Mouse (Mus musculus): ENCODE results near the gene Cdh22. TPM values are rescaled to one million over a fixed set of nuclear protein-coding genes. Genes with fewer than 3 reads are reported as not detected.

Gene Cdh22
- total RNA-seq, 2 experiments from 2014 or later = 50.3 to 58.7 TPM

DNA sequence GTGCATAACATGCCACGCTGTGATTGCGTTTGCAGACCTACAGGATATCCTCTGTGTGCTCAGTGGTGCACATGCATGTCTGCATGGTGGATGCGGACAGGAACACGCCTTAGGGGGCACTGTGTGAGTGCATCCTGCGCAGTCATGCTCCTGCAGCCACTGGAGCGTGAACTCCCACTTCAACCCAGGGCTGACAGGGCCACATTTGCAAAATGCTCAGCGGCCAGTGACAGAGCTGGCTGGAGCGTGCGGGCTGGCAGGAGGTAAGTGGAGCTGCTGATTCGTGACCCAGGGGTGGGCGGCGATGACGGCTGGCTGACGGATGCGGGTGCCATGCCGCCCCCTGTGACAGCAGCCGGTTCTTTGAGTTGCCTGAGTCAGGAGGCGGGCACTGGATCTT, 128.1 kb downstream of the Cdh22 start:
- intact Hi-C loops (cut with DNase I) = no loop called here
- DNase-seq (ENCODE audit: low spot score in 2 of 2) = no peak

- peak in 1 of 2 experiments; percentile 24 for DNase-seq (ENCODE audit: low spot score in 2 of 2)
- intact Hi-C loops (cut with DNase I) = no loop called here
These were observed 129.1 kb downstream of the Cdh22 start for GRCm38 (mm10) chr2:165105513-165106079.

DNA sequence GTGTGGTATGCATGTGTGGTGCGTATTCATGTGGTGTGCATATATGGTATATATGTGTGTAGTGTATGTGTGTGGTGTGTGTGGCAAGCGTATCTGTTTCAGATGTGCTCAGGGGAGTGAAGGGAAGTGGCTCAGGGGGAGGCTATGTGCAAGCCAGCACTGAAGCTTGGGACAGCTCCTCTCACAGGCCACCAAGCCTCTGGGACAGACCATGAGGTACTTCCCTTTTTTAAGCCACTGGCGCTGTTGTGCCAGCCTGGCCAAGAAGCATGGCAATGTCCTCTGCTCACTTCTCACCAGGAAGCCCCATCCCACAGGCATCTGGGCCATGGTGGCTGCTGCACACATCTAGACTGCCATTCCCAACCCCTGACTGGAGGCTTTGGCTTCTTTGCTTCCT, 131.7 kb downstream of the Cdh22 start:
- intact Hi-C loops (cut with DNase I) = no loop called here
- DNase-seq (ENCODE audit: low spot score in 2 of 2) = no peak

- DNase-seq (ENCODE audit: low spot score in 2 of 2) = no peak
- intact Hi-C loops (cut with DNase I) = no loop called here
These were observed 133.9 kb downstream of the Cdh22 start for GRCm38 (mm10) chr2:165100749-165101148.

GRCm38 (mm10) chr2:165098861-165099260, 135.8 kb downstream of the Cdh22 start:
- intact Hi-C loops (cut with DNase I) = no loop called here
- DNase-seq (ENCODE audit: low spot score in 2 of 2) = no peak

- intact Hi-C loops (cut with DNase I) = no loop called here
- no peak for DNase-seq (ENCODE audit: low spot score in 2 of 2)
These were observed 138.3 kb downstream of the Cdh22 start for GRCm38 (mm10) chr2:165096367-165096766.

GRCm38 (mm10) chr2:165092393-165092792, 142.3 kb downstream of the Cdh22 start:
- DNase-seq (ENCODE audit: low spot score in 2 of 2) = no peak
- intact Hi-C loops (cut with DNase I) = no loop called here

DNA sequence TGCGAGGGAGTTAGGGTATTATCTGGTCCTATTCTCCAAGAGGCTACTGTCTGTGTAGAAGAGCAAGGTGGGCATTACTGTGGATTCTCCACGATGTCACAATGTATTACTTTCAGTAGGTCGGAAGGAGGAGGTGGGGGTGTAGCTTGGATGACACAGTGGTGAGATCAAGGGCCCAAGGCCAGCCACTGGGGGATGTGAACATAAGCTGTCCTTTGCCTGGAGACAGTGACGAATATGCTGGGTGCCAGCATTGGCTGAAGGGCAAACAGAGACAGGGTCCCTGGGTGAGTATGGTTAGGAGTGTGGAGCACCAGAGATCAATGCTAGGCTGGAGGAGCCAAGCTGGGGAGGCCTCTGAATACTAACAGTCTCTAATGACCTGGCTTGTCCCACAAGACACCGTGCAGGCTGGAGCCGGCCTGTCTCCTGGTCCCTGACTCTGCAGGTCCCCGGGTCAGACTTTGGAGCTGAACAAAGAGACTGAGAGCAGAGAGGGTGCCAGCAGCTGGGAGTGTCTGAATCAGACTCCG, 143.2 kb downstream of the Cdh22 start:
- intact Hi-C loops (cut with DNase I) = no loop called here
- DNase-seq (ENCODE audit: low spot score in 2 of 2) = no peak

DNA sequence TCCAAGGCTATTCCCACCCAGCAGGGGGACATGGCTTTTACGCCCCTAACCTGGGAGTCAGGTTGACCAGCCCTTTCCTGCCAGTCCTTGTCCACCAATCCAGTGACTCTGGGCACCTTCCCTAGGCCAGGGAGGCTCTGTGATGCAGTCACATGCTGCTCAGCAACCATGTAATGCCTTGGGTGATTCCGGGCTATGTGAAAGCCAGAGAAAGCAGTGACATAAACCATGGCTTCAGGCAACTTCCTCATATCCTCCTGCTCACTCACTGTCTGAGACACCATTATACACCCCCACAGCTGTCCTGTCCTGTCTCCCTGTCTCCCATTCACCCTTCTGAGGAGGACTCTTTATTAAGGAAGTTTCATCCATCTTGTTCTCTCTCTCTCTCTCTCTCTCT, 144.0 kb downstream of the Cdh22 start, which contains the start of gene 1700025C18Rik:
Gene 1700025C18Rik, minus strand, starts transcription at position 101 of the 400 bp plus-strand sequence.
- intact Hi-C loops (cut with DNase I) = no loop called here
- no peak for DNase-seq (ENCODE audit: low spot score in 2 of 2)

- intact Hi-C loops (cut with DNase I) = no loop called here
- no peak for DNase-seq (ENCODE audit: low spot score in 2 of 2)
These were observed 145.2 kb downstream of the Cdh22 start for GRCm38 (mm10) chr2:165089470-165089869.

DNA sequence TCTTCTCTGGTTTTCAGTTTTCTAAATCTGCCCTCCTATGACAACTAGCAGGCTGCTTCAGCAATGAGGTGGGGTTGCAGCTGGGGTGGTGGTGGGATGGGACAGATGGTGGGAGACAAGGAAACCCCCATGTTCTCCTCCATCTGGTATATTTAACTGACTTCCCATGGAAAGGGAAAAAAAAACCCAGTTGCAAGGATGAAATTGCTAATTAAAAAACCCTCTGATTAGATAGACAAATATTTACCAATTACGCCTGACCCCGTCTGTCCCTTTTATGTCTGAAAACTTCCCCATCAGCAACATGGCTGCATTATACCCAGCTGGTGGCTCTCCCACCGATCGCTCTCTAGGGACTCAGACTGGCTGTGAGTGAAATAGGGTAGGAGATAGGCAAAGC, 148.0 kb downstream of the Cdh22 start:
- no peak for DNase-seq (ENCODE audit: low spot score in 2 of 2)
- intact Hi-C loops (cut with DNase I) = no loop called here

DNA sequence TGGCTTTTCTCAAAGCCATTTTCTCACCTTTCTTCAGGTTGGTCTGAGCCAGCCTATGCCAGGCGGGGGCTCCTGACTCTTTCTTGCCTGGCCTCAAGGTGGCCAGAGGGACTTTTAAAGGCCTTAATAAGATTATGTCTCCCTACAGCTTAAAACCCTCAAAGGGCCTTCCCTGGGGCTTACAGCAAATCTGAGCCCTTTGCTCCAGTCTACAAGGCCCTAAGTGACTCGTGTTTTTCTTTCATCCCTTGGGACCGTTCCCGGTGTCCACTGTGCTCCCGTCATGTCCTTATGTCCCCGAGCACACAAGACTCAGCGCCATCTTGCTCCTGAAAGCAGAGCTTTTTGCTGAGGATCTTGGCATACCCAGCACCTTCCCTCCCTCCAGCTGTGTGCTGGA, 153.4 kb downstream of the Cdh22 start:
- intact Hi-C loops (cut with DNase I) = no loop called here
- no peak for DNase-seq (ENCODE audit: low spot score in 2 of 2)

GRCm38 (mm10) chr2:165080657-165081056, 154.0 kb downstream of the Cdh22 start:
- intact Hi-C loops (cut with DNase I) = no loop called here
- DNase-seq (ENCODE audit: low spot score in 2 of 2) = no peak

DNA sequence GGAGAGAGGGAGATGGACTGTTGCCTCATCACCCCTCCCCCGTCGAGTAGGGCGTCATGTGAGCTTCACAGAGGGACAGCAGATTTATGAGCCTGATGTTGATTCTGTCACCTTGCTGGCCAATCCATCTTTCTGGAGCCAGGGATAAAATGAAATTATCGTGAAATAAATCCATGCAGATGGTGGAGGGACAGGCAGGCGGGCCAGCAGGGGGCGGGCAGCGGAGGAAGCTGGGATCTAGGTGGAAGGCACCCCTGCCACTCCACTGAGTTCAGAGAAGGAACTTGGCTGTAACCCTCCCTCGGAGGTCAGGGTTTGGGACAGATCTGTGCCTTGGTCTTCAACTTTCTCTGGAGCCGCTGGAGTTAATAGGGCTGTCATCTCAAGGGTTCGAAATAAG, 156.0 kb downstream of the Cdh22 start:
- DNase-seq (ENCODE audit: low spot score in 2 of 2) = no peak
- intact Hi-C loops (cut with DNase I) = loop anchor here (5.0 to 10.0 kb wide), 2 partner anchors 259 to 406 kb away; no protein-coding TSS in a partner anchor

GRCm38 (mm10) chr2:165078045-165078444, 156.6 kb downstream of the Cdh22 start:
- DNase-seq (ENCODE audit: low spot score in 2 of 2) = no peak
- intact Hi-C loops (cut with DNase I) = loop anchor here (5.0 to 10.0 kb wide), 2 partner anchors 259 to 407 kb away; no protein-coding TSS in a partner anchor

DNA sequence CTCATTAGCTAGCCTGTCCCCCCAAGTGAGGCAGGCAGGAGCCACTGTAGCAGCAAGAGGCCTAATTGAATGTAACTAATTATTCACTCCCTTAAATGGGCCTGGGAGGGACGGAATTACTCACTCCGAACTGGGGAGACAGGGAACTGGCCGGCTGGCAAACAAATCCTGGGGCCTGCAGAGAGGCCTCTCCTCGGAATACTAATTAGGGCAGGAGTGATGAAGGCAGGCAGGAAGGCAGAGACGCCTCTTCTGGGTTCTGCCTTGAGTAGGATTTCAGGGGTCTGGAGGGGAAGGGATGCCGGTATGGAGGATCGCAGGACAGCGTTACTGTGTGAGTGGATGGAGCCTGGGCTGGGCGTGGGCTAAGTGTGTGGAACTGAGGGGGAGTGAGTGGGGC, 157.6 kb downstream of the Cdh22 start:
- intact Hi-C loops (cut with DNase I) = loop anchor here (5.0 to 10.0 kb wide), 2 partner anchors 260 to 408 kb away; no protein-coding TSS in a partner anchor
- no peak for DNase-seq (ENCODE audit: low spot score in 2 of 2)

DNA sequence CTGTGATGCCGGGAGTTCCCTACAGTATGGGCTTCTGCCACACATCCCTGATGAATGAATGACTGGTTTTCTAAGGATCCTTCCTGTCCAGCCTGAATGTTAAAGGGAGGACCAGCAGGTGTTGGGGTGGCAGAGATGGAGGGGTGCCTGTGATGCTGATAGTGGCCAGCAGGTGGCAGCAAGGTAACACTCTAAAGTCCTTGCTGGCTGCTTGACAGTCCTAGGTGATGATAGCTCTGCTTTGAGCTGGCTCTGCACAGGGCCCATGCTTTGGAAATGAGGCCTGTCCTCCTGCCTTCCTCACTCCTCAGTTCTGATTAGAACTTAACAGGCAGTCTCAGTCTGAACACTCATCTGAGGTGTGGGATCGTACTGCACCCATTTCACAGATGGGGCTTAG, 159.7 kb downstream of the Cdh22 start:
- intact Hi-C loops (cut with DNase I) = loop anchor here (1.0 to 10.0 kb wide), 4 partner anchors 201 to 410 kb away; no protein-coding TSS in a partner anchor
- peak; percentile 86 for DNase-seq (ENCODE audit: low spot score in 2 of 2)

DNA sequence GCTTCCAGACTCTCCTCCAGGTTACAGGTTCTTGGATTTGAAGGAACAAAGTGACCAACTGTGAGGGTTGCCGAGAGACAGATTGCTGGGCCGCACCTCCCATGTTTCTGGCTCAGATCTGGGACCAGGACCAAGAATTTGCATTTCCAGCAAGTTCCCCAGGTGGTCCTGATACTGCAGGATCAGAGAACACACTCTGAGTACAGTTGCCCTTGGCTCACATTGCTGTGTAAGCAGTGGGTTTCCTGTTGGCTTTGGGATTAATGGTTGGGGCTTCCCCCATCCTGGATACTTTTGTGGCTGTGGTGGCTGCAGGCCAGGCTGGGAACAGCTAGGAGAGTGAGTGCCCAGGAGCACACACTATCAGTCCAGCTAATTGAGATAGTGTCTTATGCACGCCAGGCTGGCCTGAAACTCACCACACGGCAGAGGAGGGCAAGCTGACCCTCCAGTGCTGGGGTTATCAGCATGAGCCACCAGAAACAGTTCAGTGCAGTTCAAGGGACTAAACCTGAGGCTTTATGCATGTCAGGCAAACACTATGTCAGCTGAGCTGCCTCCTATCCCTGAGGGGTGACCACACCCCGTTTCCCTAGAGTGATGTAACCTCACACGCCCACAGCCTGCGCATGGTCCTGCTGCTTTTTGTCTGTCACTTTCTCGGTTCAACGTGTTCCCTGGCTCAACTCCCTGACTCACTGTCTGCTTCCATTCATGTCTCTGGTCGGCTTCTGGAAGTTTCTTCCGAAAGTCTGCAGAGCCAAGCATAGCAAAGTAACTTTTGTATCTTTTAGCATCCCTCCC, 160.4 kb downstream of the Cdh22 start:
- intact Hi-C loops (cut with DNase I) = loop anchor here (10.0 kb wide), 1 partner anchor 411 kb away; no protein-coding TSS in a partner anchor
- peak; percentile 69 to 74 for DNase-seq (ENCODE audit: low spot score in 2 of 2)

GRCm38 (mm10) chr2:165073381-165073781, 161.3 kb downstream of the Cdh22 start:
- intact Hi-C loops (cut with DNase I) = loop anchor here (10.0 kb wide), 1 partner anchor 411 kb away; no protein-coding TSS in a partner anchor
- DNase-seq (ENCODE audit: low spot score in 2 of 2) = peak in 1 of 2 experiments; percentile 48

GRCm38 (mm10) chr2:165070096-165070816, 164.4 kb downstream of the Cdh22 start:
- intact Hi-C loops (cut with DNase I) = loop anchor here (2.0 to 10.0 kb wide), 2 partner anchors 109 to 415 kb away; partner anchors contain the start of gene Slc12a5
- peak; percentile 57 to 67 for DNase-seq (ENCODE audit: low spot score in 2 of 2)
